Mouse (Mus musculus): ENCODE results near the gene Spin4. TPM values are rescaled to one million over a fixed set of nuclear protein-coding genes. Genes with fewer than 3 reads are reported as not detected.

Spin4 gene
- 3.4 TPM for polyA plus RNA-seq (2014; fragmentation: Illumina TruSeq; extraction: RNeasy Lipid Tissue Mini Kit (QIAGEN cat#74804); ENCODE audit: low read depth, low replicate concordance)

DNA sequence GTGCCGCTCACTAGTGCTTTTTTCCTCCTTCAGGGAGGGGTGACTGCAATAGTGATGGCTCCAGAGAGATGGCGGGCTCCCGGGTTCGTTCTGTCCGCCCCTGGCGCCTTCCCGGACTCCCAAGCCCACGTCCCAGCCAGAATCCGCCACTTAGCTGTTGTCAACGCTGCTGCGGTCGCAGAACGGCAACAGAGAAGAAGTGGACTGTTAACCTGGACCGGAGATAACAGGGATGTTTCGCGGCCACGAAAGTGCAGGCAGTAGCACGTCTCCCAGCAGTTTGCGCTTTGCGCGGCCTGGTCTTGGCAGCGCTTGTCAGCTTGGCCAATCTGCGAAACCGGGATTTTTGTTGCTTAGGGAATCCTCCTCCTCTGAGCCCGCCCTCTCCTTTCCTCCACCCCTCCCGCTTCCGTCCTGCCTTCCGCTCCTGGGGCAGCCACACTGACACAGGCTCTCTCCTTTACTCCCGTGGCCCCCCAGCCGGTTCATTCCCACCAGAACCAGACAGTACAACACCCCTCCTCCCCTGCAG, at the start of gene Spin4:
Gene Spin4, minus strand, starts transcription at position 322 of the 532 bp plus-strand sequence.

Other genes starting within 250 kb of the Spin4 start
- gene Arhgef9, start 170.2 kb upstream of the Spin4 start, polyA plus RNA-seq (2014; fragmentation: Illumina TruSeq; extraction: RNeasy Lipid Tissue Mini Kit (QIAGEN cat#74804); ENCODE audit: low read depth, low replicate concordance): 16.9 TPM

Measured in adrenal gland, adult 10 weeks (tissue).